Mouse (Mus musculus) thymus, adult 2 months (tissue): ENCODE data around the gene Slc16a9. TPM values are rescaled to one million over a fixed set of nuclear protein-coding genes. Genes with fewer than 3 reads are reported as not detected.

ENCODE experiments used
- DNase-seq: peaks from one replicate; pipeline ENCODE4 v3.0.0; 2021
- H3K27ac ChIP-seq: fragments of 200-500 bp; 2 replicates; pipeline ENCODE4 v1.5.1; 2012; ENCODE audit warnings: low read length, control low read depth; ENCODE audit not compliant: control insufficient read depth, insufficient read depth
- H3K27me3 ChIP-seq: fragments of 200-500 bp; 2 replicates; pipeline ENCODE4 v1.6.1; 2012; ENCODE audit warnings: mild to moderate bottlenecking, low read length, moderate library complexity, mixed read lengths; ENCODE audit not compliant: control insufficient read depth, insufficient read depth
- H3K36me3 ChIP-seq: fragments of 200-500 bp; 2 replicates; pipeline ENCODE4 v1.6.1; 2012; ENCODE audit warnings: mild to moderate bottlenecking, low read length, moderate library complexity; ENCODE audit not compliant: control insufficient read depth, insufficient read depth
- H3K4me1 ChIP-seq: fragments of 200-500 bp; replicated peaks from 2 replicates; pipeline ENCODE4 v1.6.1; 2012; ENCODE audit warnings: low read length; ENCODE audit not compliant: control insufficient read depth, insufficient read depth
- H3K4me3 ChIP-seq: fragments of 200-500 bp; 2 replicates; pipeline ENCODE4 v1.5.1; 2012; ENCODE audit warnings: mild to moderate bottlenecking, low read length, control low read depth, moderate library complexity; ENCODE audit not compliant: control insufficient read depth, insufficient read depth
- CTCF ChIP-seq: fragments of 200-500 bp; IDR thresholded peaks from 2 replicates; pipeline ENCODE4 v1.5.1; 2012; ENCODE audit warnings: mild to moderate bottlenecking, control low read depth, low read length, moderate library complexity, borderline replicate concordance; ENCODE audit not compliant: control insufficient read depth, poor library complexity, insufficient read depth; ENCODE audit errors: extremely low read depth
- POLR2A ChIP-seq: fragments of 200-500 bp; IDR thresholded peaks from 2 replicates; pipeline ENCODE4 v1.6.1; 2012; ENCODE audit warnings: mild to moderate bottlenecking, low read length, control low read depth, moderate library complexity; ENCODE audit not compliant: control insufficient read depth, poor library complexity, insufficient read depth; ENCODE audit errors: extremely low read depth
- WGBS: fragments of 180-500 bp; shearing (Covaris S2); methylation state at CpG from one replicate; pipeline ENCODE4 v1.1.7; 2018; 5-methylcytosine and 5-hydroxymethylcytosine counted together
- polyA plus RNA-seq: library from polyadenylated mRNA; depleted of rRNA; stranded (reverse); fragments of >200 nt; gene quantifications from 2 replicates; pipeline ENCODE4 v1.2.3, GENCODE M21; 2012

The Slc16a9 gene
- polyA plus RNA-seq, 1 experiment, result 2.5 TPM

GRCm38 (mm10) chr10:70276678-70277077 lies 31.8 kb downstream of the Slc16a9 start:
- DNase-seq, result no peak
- 86% methylated on average over 1 of the region's 1 CpGs for WGBS
- H3K27ac ChIP-seq, result no peak overlapping the region
- no peak overlapping the region for H3K4me3 ChIP-seq
- TF ChIP-seq CTCF (no peak), POLR2A (no peak)
- no peaks in the 10 kb centered on the region for H3K27me3 ChIP-seq
- no peaks in the 10 kb centered on the region for H3K36me3 ChIP-seq
- H3K4me1 ChIP-seq, result no peaks in the 10 kb centered on the region

DNA sequence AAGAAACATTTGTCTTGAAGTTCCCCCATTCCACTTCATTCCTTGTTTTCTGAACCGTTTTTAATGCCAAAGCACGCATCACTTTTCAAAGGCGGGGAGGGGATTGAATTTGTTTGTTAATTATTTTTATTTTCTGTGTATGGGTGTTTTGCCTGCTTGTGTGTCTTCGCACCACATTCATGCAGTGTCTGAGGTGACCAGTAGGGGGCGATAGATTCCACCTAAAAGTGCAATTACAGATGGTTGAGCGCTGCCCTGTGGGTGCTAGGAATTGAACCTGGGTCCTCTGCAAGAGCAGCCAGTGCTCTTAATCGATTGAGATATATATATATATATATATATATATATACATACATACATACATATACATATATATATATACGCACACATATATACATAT lies 34.4 kb downstream of the Slc16a9 start:
- H3K36me3 ChIP-seq, result no peaks in the 10 kb centered on the region
- WGBS, result 87% methylated on average over 8 of the region's 8 CpGs
- no peak for DNase-seq
- TF ChIP-seq CTCF (no peak), POLR2A (no peak)
- H3K27me3 ChIP-seq, result no peaks in the 10 kb centered on the region
- H3K4me3 ChIP-seq, result no peak overlapping the region
- no peaks in the 10 kb centered on the region for H3K4me1 ChIP-seq
- no peak overlapping the region for H3K27ac ChIP-seq

DNA sequence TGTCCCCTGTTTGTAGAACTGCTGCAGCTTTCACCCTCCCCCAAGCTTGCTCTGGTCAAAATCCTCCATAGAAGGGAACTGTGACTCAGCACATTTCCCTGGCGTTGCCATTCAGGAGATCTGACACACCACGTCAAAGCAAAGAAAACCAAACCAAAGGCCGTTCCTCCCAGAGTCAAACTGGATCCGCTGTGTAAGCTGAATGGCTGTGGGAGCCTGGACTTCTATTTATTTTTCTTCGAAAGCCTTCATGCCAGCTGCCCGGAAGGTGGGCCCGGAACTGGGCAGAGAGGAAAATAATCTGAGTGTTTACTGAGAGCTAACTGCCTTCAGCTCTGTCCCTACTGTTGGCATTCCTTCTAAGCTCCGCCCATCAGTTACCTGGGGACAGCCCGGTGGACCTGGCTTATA lies 42.9 kb downstream of the Slc16a9 start:
- H3K27me3 ChIP-seq, result no peaks in the 10 kb centered on the region
- DNase-seq, result no peak
- WGBS, result 15% methylated on average over 9 of the region's 9 CpGs
- no peaks in the 10 kb centered on the region for H3K36me3 ChIP-seq
- no peak overlapping the region for H3K4me3 ChIP-seq
- TF ChIP-seq POLR2A (no peak), CTCF (no peak)
- H3K4me1 ChIP-seq, result no peaks in the 10 kb centered on the region
- H3K27ac ChIP-seq, result no peak overlapping the region

GRCm38 (mm10) chr10:70288406-70289327 lies 43.8 kb downstream of the Slc16a9 start:
- Histone ChIP-seq H3K4me3 (no peak overlapping the region), H3K27ac (no peak overlapping the region), H3K4me1 (no peaks in the 10 kb centered on the region), H3K27me3 (no peaks in the 10 kb centered on the region), H3K36me3 (no peaks in the 10 kb centered on the region)
- DNase-seq, result no peak
- TF ChIP-seq CTCF (no peak), POLR2A (no peak)
- WGBS, result 77% methylated on average over 14 of the region's 14 CpGs

DNA sequence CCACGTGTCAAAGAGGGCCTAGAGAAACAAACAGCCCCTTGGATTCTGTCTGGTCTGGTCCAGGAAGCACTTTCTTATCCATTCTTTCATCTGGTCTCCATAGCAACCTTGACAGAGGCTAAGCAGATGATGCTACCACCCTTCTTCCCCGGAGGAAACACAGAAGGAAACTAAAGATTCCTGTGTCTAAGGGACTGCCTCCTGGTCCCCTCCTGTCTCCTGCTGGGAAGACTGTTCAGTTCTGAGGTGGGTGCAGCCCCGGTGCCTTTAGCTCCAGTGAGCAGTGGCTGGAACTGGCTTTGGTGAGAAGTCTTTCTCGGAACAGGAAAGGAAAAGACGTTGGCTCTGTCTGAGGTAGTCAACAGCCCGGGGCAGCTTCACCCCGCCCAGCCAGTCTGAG lies 47.1 kb downstream of the Slc16a9 start:
- Histone ChIP-seq H3K4me1 (no peaks in the 10 kb centered on the region), H3K27ac (no peak overlapping the region), H3K4me3 (no peak overlapping the region), H3K27me3 (no peaks in the 10 kb centered on the region), H3K36me3 (no peaks in the 10 kb centered on the region)
- no peak for DNase-seq
- 62% methylated on average over 7 of the region's 7 CpGs for WGBS
- TF ChIP-seq CTCF, result no peak
- TF ChIP-seq POLR2A, result no peak

- no peak overlapping the region for H3K27ac ChIP-seq
- 69% methylated on average over 8 of the region's 8 CpGs for WGBS
- TF ChIP-seq CTCF, result no peak
- TF ChIP-seq POLR2A, result no peak
- no peak overlapping the region for H3K4me3 ChIP-seq
- H3K4me1 ChIP-seq, result no peaks in the 10 kb centered on the region
- DNase-seq, result no peak
- no peaks in the 10 kb centered on the region for H3K27me3 ChIP-seq
- H3K36me3 ChIP-seq, result no peaks in the 10 kb centered on the region
Measured at GRCm38 (mm10) chr10:70294094-70294493, 49.2 kb downstream of the Slc16a9 start.
